Mouse (Mus musculus) brain, adult 2 months (tissue): ENCODE data around the gene Nxt1.

Experiments used
- DNase-seq: peaks from one replicate; pipeline ENCODE4 v3.0.0; 2011; ENCODE audit warnings: low read depth, low spot score

Nxt1 gene

GRCm38 (mm10) chr2:148672199-148673096 lies at the start of gene Nxt1:
Gene Nxt1, plus strand, starts transcription at chr2:148672601.
- DNase-seq = peak; percentile 99

DNA sequence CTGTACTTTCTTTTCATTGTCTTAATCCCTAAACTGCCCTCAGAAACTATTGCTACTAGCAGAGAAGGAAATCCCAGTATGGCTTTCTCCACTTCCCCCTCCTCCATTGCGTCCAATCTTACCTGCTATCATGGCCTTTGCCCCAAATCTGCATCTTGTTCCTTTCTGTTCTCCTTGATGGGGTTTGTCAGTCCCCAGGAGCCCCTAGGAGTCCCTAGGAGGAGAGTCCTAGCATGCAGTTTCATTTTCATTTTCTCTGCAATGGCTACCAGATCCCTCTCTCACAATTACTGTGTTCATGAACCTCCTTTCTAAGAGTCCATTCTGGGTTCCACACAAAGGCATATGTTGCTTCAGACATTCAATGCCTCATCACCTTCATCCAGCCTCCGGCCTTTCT lies 49.3 kb upstream of the Nxt1 start:
- no peak for DNase-seq

GRCm38 (mm10) chr2:148624484-148624883 lies 47.9 kb upstream of the Nxt1 start:
- no peak for DNase-seq

DNA sequence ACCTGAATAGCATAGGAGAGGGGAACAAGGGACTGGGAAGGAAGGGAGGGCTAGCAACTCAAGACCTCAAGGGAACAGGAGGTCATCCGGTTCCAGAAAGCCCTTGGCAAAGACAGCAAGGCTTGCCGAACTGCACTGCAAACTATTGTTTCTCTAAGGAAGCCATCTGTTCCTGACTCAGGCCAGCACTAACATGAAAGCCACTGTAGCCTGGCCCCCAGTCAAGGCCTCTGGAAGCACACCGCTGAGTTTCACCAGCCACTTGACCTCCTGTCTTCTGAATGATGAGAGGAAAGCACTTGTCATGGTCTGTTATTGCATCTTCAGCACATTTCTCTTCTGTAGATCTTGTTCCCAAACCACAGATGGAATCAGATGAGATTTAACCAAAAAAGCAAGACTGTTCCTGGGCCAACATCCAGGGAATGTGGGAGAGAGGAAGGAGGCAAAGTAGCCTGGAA lies 45.4 kb upstream of the Nxt1 start:
- DNase-seq = peak; percentile 69

- DNase-seq = no peak
These were observed 41.4 kb upstream of the Nxt1 start for GRCm38 (mm10) chr2:148631011-148631410.

DNA sequence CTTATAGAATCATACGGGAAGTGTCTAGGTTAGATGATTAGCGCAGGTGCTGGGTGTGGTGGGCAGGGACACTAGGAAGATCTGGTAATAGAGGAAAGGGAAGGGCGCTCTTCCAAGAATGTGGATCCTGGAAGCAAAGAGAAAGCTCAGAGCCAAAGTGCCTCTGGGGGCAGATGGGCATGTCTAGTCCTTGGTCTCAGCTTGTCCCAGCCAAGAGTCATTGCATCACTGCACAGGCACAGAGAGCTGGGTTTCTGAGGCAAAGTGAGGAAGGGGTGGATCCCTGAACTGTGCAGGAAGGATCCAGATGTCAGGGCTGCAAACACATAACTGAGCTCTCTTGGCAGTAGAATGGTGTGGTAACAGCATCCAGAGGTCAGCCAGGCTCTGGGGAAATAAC lies 40.8 kb upstream of the Nxt1 start:
- no peak for DNase-seq

DNA sequence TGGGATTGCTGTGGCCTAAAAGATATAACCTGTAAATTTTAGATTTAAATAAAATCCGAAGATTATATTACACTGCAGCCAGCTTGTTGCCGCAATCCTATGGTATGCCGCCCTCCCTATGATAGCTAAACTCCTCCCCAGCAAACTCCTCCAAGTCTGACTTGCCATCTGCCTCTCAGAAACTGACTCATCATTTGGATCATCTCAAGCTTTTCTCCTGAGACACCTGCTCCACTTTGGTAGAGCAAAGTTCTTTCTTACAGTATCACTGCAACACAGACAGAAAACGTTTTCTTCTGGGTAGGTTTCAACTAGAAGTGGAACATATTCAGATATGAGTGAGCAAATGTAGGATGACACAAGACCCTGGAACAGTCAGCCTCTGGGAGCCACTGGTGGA lies 37.9 kb upstream of the Nxt1 start:
- DNase-seq = peak; percentile 93

GRCm38 (mm10) chr2:148642610-148643370 lies 29.6 kb upstream of the Nxt1 start:
- DNase-seq = no peak

DNA sequence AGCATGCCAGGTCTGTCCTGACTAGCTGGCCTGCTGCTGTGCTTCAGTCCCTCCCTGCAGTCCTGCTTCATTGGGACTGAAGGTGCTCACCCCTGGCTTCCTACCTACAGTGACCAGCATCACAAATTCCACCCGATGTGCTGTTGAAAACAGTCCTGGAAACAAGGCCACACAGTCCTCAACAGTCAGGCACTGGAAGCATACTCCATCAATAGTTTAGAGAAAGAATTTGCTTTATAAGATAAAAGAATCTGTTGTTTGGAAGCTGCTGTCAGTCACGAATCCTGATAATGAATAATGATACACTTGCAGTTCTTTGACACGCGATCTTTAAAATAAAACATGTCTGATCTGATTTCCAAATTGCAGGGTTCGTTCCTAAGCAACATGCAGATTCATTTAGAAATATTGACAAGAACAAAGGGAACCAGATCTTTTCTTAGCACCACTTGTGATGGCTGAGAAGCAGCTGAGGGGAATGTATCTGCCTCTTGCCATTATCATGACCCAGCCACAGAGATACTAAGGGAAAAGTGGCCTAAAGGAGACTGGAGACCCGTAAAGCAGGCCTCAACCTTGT lies 27.9 kb upstream of the Nxt1 start:
- DNase-seq = peak; percentile 45

- peak; percentile 19 for DNase-seq
These were observed 21.6 kb upstream of the Nxt1 start for GRCm38 (mm10) chr2:148650587-148651357.

- peak; percentile 87 for DNase-seq
These were observed 17.4 kb upstream of the Nxt1 start for GRCm38 (mm10) chr2:148654961-148655360.

DNA sequence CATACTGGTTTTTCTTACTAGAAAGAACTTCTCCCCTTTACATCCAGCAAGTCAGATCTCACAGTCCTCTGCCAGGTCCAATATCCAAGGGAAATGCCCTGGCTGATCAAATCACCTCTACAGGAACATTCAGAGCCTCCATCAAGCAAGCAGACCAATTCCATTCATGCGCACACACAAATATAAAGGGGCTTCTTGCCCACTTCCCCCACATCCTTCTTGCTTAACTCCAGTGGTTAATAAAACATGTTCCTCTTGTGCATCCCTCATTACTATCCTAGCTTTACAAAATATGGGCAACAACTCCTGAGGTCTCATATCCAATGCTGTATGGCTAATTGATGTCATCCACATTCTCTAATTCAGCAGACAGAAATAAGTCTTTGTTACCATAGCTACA lies 8.9 kb upstream of the Nxt1 start:
- no peak for DNase-seq

- DNase-seq = peak; percentile 88
These were observed 5.4 kb downstream of the Nxt1 start for GRCm38 (mm10) chr2:148677801-148678200.

DNA sequence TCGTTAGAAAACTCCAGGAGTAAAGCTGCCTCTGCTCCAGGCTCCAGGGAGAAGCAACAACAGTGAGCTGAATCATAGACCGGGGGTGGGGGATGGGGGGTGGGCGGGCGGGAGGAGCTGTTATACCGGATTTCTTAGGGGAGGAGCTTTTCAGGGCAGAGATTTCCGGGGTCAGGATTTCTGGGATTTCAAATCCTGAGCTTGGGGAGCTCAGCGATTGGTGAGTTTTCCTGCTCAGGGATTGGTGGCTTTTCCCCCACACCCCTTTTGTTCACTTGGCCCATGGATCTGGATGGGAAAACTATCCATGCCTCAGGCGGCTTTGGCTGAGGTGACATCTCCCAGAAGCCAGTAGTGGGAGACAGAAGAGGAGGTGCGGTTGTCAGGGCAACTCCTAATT lies 6.9 kb downstream of the Nxt1 start:
- peak; percentile 93 for DNase-seq

- DNase-seq = peak; percentile 99
These were observed 8.4 kb downstream of the Nxt1 start, which contains the start of gene Gzf1 for GRCm38 (mm10) chr2:148680775-148681291. Gene Gzf1, plus strand, starts transcription at chr2:148681023.

- DNase-seq = peak; percentile 34
These were observed 9.1 kb downstream of the Nxt1 start for GRCm38 (mm10) chr2:148681461-148681891.

- peak; percentile 29 for DNase-seq
These were observed 10.6 kb downstream of the Nxt1 start for GRCm38 (mm10) chr2:148683031-148683430.

DNA sequence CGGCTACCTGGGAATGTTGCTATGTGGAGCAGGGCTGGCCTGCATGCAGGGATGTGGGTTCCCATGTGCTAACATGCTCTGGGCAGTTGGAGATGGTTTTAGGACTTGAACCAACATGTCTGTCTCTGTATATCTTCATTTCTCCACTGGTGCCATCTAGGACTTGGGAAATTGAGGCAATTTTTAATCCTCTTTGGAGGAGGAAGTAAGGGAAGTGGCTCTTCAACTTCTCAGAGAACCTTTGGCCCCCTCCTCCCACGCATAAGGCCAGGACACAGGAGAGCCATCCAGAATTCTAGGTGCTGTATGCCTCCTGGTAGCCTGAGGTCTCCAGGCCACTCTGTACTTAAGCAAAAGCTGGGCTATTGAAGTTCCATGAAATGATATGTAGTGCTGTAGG lies 12.6 kb downstream of the Nxt1 start:
- DNase-seq = no peak

GRCm38 (mm10) chr2:148685709-148686108 lies 13.3 kb downstream of the Nxt1 start:
- no peak for DNase-seq

GRCm38 (mm10) chr2:148686862-148687261 lies 14.5 kb downstream of the Nxt1 start:
- no peak for DNase-seq

DNA sequence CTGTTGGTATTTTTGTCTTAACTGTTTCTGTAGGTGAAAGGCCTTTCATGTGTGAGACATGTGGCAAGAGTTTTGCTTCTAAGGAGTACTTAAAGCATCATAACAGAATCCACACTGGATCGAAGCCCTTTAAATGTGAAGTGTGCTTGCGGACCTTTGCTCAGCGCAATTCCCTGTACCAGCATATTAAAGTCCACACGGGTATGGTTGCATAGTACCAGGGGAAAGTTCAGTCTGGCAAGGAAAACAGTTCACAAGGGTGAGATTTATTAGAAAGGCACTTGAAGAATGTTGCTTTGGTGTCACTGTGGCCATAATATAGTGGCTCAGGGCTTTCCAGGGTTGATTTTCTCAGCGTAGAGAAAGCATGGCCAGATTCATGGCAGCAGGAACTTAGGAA lies 15.6 kb downstream of the Nxt1 start:
- DNase-seq = no peak
